Mouse (Mus musculus) yolk sac, embryonic 10.5 days (tissue): ENCODE results near the gene Robo1.
A peak's percentile ranks its signal among the peaks of the same experiment; 100 is the strongest.

Experiments used
- DNase-seq: peaks from one replicate; pipeline ENCODE4 v3.0.0-alpha.2; 2017; ENCODE audit warnings: low spot score

The Robo1 gene

GRCm38 (mm10) chr16:72934908-72935307 lies 626.8 kb downstream of the Robo1 start:
- no peak for DNase-seq

GRCm38 (mm10) chr16:72937183-72937582 lies 629.1 kb downstream of the Robo1 start:
- no peak for DNase-seq

- no peak for DNase-seq
These were observed 631.8 kb downstream of the Robo1 start for GRCm38 (mm10) chr16:72939862-72940261.

- DNase-seq = no peak
These were observed 632.7 kb downstream of the Robo1 start for GRCm38 (mm10) chr16:72940786-72941185.

GRCm38 (mm10) chr16:72944403-72944802 lies 636.3 kb downstream of the Robo1 start:
- no peak for DNase-seq

- DNase-seq = no peak
These were observed 643.9 kb downstream of the Robo1 start for GRCm38 (mm10) chr16:72951969-72952368.

- DNase-seq = no peak
These were observed 651.1 kb downstream of the Robo1 start for GRCm38 (mm10) chr16:72959018-72959702.

- DNase-seq = no peak
These were observed 651.7 kb downstream of the Robo1 start for GRCm38 (mm10) chr16:72959823-72960222.

GRCm38 (mm10) chr16:72963782-72964181 lies 655.7 kb downstream of the Robo1 start:
- DNase-seq = no peak

- no peak for DNase-seq
These were observed 659.4 kb downstream of the Robo1 start for GRCm38 (mm10) chr16:72967509-72967908.

- no peak for DNase-seq
These were observed 661.9 kb downstream of the Robo1 start for GRCm38 (mm10) chr16:72969990-72970389.

GRCm38 (mm10) chr16:72973685-72974084 lies 665.6 kb downstream of the Robo1 start:
- no peak for DNase-seq

GRCm38 (mm10) chr16:72974681-72975080 lies 666.6 kb downstream of the Robo1 start:
- DNase-seq = no peak

GRCm38 (mm10) chr16:72976849-72977576 lies 668.9 kb downstream of the Robo1 start:
- DNase-seq = peak; percentile 26

GRCm38 (mm10) chr16:72979407-72980219 lies 671.5 kb downstream of the Robo1 start:
- DNase-seq = peak; percentile 52

GRCm38 (mm10) chr16:72990376-72991167 lies 682.5 kb downstream of the Robo1 start:
- DNase-seq = no peak

- peak; percentile 39 for DNase-seq
These were observed 685.1 kb downstream of the Robo1 start for GRCm38 (mm10) chr16:72993189-72993588.

- no peak for DNase-seq
These were observed 685.5 kb downstream of the Robo1 start for GRCm38 (mm10) chr16:72993594-72993993.

- peak; percentile 36 for DNase-seq
These were observed 687.3 kb downstream of the Robo1 start for GRCm38 (mm10) chr16:72995251-72995954.

GRCm38 (mm10) chr16:72995955-72996535 lies 687.9 kb downstream of the Robo1 start:
- no peak for DNase-seq

GRCm38 (mm10) chr16:72998677-72999076 lies 690.6 kb downstream of the Robo1 start:
- DNase-seq = no peak
